Mouse (Mus musculus): ENCODE data around the gene Il12rb2. TPM values are rescaled to one million over a fixed set of nuclear protein-coding genes. Genes with fewer than 3 reads are reported as not detected.

Il12rb2 gene
- total and polyA plus RNA-seq, 3 experiments = 0.08 TPM; not detected in 2

GRCm38 (mm10) chr6:67244451-67244850, 131.5 kb downstream of the Il12rb2 start:
- Histone ChIP-seq H3K9me3 (replicated peaks; ENCODE audit: low read length) (no peaks in the 10 kb centered on the region), H3K27me3 (replicated peaks) (no peaks in the 10 kb centered on the region), H3K4me3 (replicated peaks in 1 of 3; ENCODE audit: low read depth in 2 of 3, low read length in 2 of 3, poor library complexity in 1 of 3) (no peak overlapping the region), H3K4me2 (ENCODE audit: insufficient read depth, low read depth, poor library complexity, severe bottlenecking) (no peak overlapping the region), H3K9ac (ENCODE audit: insufficient read depth, low read depth) (no peak overlapping the region), H3K4me1 (ENCODE audit: control insufficient read depth in 1 of 2, insufficient read depth in 2 of 2) (no peaks in the 10 kb centered on the region), H3K79me2 (replicated peaks; ENCODE audit: control insufficient read depth, extremely low read depth, insufficient read depth, poor library complexity, severe bottlenecking) (no peaks in the 10 kb centered on the region), H3K36me3 (replicated peaks in 1 of 2; ENCODE audit: control insufficient read depth in 1 of 2, insufficient read depth in 1 of 2, low read length in 1 of 2) (no peaks in the 10 kb centered on the region), H3K27ac (ENCODE audit: insufficient read depth, low read depth) (no peak overlapping the region)
- dilution Hi-C loops (cut with MboI; ENCODE audit: extremely low pct_ligation_motif_present, extremely low pct_unique_long_range_greater_than_20kb, low sequenced_read_pairs) (no loop called here), in situ Hi-C loops (cut with MboI; ENCODE audit: low pct_ligation_motif_present, low pct_unique_long_range_greater_than_20kb, low sequenced_read_pairs) (no loop called here)
- TF ChIP-seq PAX5 (IDR thresholded peaks at IDR 0.05; ENCODE audit: low read length) (no peak), POLR2A (IDR thresholded peaks at IDR 0.05; ENCODE audit: low read depth, low read length) (no peak), JUN (IDR thresholded peaks at IDR 0.05; ENCODE audit: insufficient read depth, low read depth, low read length) (no peak), MYC (IDR thresholded peaks at IDR 0.05; ENCODE audit: low read depth, low read length) (no peak), ZNF384 (IDR thresholded peaks at IDR 0.05; ENCODE audit: low read depth, low read length) (no peak), RAD21 (IDR thresholded peaks at IDR 0.05; ENCODE audit: low read depth, low read length) (no peak), GABPA (IDR thresholded peaks at IDR 0.05; ENCODE audit: insufficient replicate concordance, low read depth, low read length) (no peak), CTCF (conservative IDR thresholded peaks at IDR 0.05 in 1 of 2, IDR thresholded peaks at IDR 0.05 in 1 of 2; ENCODE audit: low read depth in 2 of 2, low read length in 2 of 2) (no peak), JUND (conservative IDR thresholded peaks at IDR 0.05; ENCODE audit: low read depth, low read length) (no peak), IRF4 (IDR thresholded peaks at IDR 0.05; ENCODE audit: low read depth, low read length) (no peak), CHD2 (IDR thresholded peaks at IDR 0.05; ENCODE audit: low read length) (no peak), NELFE (IDR thresholded peaks at IDR 0.05; ENCODE audit: low read depth, low read length) (no peak), CHD1 (IDR thresholded peaks at IDR 0.05; ENCODE audit: low read depth, low read length) (no peak), E2F4 (IDR thresholded peaks at IDR 0.05; ENCODE audit: insufficient replicate concordance, low read depth, low read length) (no peak), MXI1 (IDR thresholded peaks at IDR 0.05; ENCODE audit: low read depth, low read length) (no peak), SIN3A (IDR thresholded peaks at IDR 0.05; ENCODE audit: low read length) (no peak), ELF1 (IDR thresholded peaks at IDR 0.05; ENCODE audit: low read depth, low read length) (no peak)
- DNase-seq (ENCODE audit: extremely low read depth) = no peak

- Histone ChIP-seq H3K27ac (ENCODE audit: insufficient read depth, low read depth) (no peak overlapping the region), H3K36me3 (replicated peaks in 1 of 2; ENCODE audit: control insufficient read depth in 1 of 2, insufficient read depth in 1 of 2, low read length in 1 of 2) (no peaks in the 10 kb centered on the region), H3K4me2 (ENCODE audit: insufficient read depth, low read depth, poor library complexity, severe bottlenecking) (no peak overlapping the region), H3K4me1 (ENCODE audit: control insufficient read depth in 1 of 2, insufficient read depth in 2 of 2) (no peaks in the 10 kb centered on the region), H3K27me3 (replicated peaks) (no peaks in the 10 kb centered on the region), H3K9ac (ENCODE audit: insufficient read depth, low read depth) (no peak overlapping the region), H3K79me2 (replicated peaks; ENCODE audit: control insufficient read depth, extremely low read depth, insufficient read depth, poor library complexity, severe bottlenecking) (no peaks in the 10 kb centered on the region), H3K9me3 (replicated peaks; ENCODE audit: low read length) (no peaks in the 10 kb centered on the region), H3K4me3 (replicated peaks in 1 of 3; ENCODE audit: low read depth in 2 of 3, low read length in 2 of 3, poor library complexity in 1 of 3) (no peak overlapping the region)
- no peak for TF ChIP-seq BHLHE40 (IDR thresholded peaks at IDR 0.05; ENCODE audit: low read depth, low read length)
- no peak for TF ChIP-seq NELFE (IDR thresholded peaks at IDR 0.05; ENCODE audit: low read depth, low read length)
- no peak for TF ChIP-seq ZKSCAN1 (IDR thresholded peaks at IDR 0.05; ENCODE audit: borderline replicate concordance, low read depth, low read length)
- no peak for TF ChIP-seq CHD1 (IDR thresholded peaks at IDR 0.05; ENCODE audit: low read depth, low read length)
- no peak for TF ChIP-seq RCOR1 (conservative IDR thresholded peaks at IDR 0.05; ENCODE audit: low read depth, low read length)
- TF ChIP-seq NRF1 (IDR thresholded peaks at IDR 0.05; ENCODE audit: low read depth, low read length) = no peak
- TF ChIP-seq MEF2A (IDR thresholded peaks at IDR 0.05; ENCODE audit: borderline replicate concordance, low read depth, low read length) = no peak
- dilution Hi-C loops (cut with MboI; ENCODE audit: extremely low pct_ligation_motif_present, extremely low pct_unique_long_range_greater_than_20kb, low sequenced_read_pairs) (no loop called here), in situ Hi-C loops (cut with MboI; ENCODE audit: low pct_ligation_motif_present, low pct_unique_long_range_greater_than_20kb, low sequenced_read_pairs) (no loop called here)
- no peak for DNase-seq (ENCODE audit: extremely low read depth)
Measured at GRCm38 (mm10) chr6:67243765-67244420, 132.1 kb downstream of the Il12rb2 start.

Other genes starting within 250 kb of the Il12rb2 start
- gene Serbp1, start 138.0 kb downstream of the Il12rb2 start, total RNA-seq (2012; rRNA removed) = 835 and 931 TPM in 2 replicates
- 828 and 923 TPM in 2 replicates for gene Serbp1, start 138.0 kb downstream of the Il12rb2 start, total RNA-seq (2014; rRNA removed)
- 2,454 and 2,884 TPM in 2 replicates for gene Serbp1, start 138.0 kb downstream of the Il12rb2 start, polyA plus RNA-seq (2012; ENCODE audit: insufficient read length, low read depth)
- not detected in 2 replicates for gene Il23r, start 115.7 kb upstream of the Il12rb2 start, total RNA-seq (2012; rRNA removed)
- gene Il23r, start 115.7 kb upstream of the Il12rb2 start, total RNA-seq (2014; rRNA removed) = not detected in 2 replicates
- not detected in 2 replicates for gene Il23r, start 115.7 kb upstream of the Il12rb2 start, polyA plus RNA-seq (2012; ENCODE audit: insufficient read length, low read depth)
- gene Tacstd2, start 159.6 kb upstream of the Il12rb2 start, total RNA-seq (2012; rRNA removed) = not detected in 2 replicates
- gene Tacstd2, start 159.6 kb upstream of the Il12rb2 start, total RNA-seq (2014; rRNA removed) = not detected in 2 replicates
- gene Tacstd2, start 159.6 kb upstream of the Il12rb2 start, polyA plus RNA-seq (2012; ENCODE audit: insufficient read length, low read depth) = not detected in 2 replicates

Measured in CH12.LX (cell line).